Mouse (Mus musculus): ENCODE results near the gene Rpl28.

The Rpl28 gene

GRCm38 (mm10) chr7:4836351-4836792 lies 43.7 kb downstream of the Rpl28 start:
- DNase-seq: peak; percentile 85

DNA sequence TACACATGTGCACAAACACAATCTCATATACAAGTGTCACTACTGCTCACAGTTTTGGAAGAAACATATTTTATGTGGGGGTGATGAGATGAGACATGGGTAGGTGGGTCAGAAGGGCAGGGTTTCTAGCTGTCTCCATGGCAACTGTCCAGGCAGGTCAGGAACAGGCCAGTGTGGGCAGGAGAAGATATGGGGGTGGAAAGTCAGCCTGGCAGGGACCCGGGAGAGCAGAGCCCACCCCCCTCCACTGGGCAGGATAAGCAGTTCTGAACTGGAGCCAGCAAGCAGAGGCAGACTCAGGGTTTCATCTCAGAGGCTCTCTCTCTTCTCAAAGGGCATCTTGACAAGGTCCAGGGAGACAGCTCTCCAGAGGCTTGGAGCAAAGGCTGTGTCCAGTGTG lies 45.0 kb downstream of the Rpl28 start:
- no peak for DNase-seq

- DNase-seq: no peak
Measured at GRCm38 (mm10) chr7:4842077-4842476, 49.4 kb downstream of the Rpl28 start.

GRCm38 (mm10) chr7:4842634-4843131 lies 50.0 kb downstream of the Rpl28 start:
- DNase-seq: peak; percentile 22

GRCm38 (mm10) chr7:4843604-4844244 lies 51.0 kb downstream of the Rpl28 start:
- DNase-seq: no peak

DNA sequence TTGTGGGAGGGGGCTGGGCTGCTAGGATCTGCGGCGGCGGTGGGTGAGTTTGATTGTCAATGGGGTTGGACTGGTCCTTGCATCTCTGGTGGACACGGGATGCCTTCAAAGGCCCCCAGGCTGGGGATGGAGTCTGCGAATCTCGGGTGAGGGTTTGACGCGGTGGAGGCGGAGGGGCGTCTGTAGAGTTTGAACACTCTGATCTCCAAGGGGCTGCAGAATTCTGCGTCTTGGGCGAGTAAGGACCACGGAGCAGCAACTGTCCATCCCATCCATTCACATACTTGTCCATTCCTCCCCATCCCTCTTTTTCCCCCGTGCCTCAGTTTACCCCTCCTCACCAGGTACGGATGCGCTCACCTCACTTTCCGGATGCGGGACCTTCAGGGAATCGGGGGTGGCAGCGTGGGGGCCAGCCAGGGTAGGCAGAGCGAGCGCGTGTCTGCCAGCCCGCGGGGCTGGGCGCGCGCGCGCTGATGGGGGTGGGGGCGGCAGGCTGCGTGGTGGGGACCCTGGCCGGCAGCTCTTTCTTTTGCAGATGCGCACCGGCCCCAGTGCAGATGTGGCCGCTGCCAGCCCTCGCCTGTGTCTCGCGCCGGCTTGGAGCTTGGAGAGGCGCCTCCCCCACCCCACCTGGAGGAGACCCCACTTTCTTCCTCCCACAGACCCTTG lies 51.7 kb downstream of the Rpl28 start, which contains the start of gene Shisa7:
Gene Shisa7, minus strand, starts transcription at position 452 of the 672 bp plus-strand sequence.
- DNase-seq: no peak

Measured in kidney, postnatal 14 days (tissue).